Mouse (Mus musculus): ENCODE measurements around the gene Igsf23. TPM values are rescaled to one million over a fixed set of nuclear protein-coding genes. Genes with fewer than 3 reads are reported as not detected.

Gene Igsf23
- polyA plus RNA-seq, 1 experiment from 2014 or later, result 0.48 TPM

Other genes starting within 250 kb of the Igsf23 start
- 154 and 163 TPM in 2 replicates for gene Tomm40, start 235.3 kb downstream of the Igsf23 start, polyA plus RNA-seq (2014; fragmentation: Nextera tagmentation; extraction: Ambion mirVana)
- 59.3 and 63.2 TPM in 2 replicates for gene Nectin2, start 200.3 kb downstream of the Igsf23 start, polyA plus RNA-seq (2014; fragmentation: Nextera tagmentation; extraction: Ambion mirVana)
- gene Bcam, start 179.7 kb downstream of the Igsf23 start, polyA plus RNA-seq (2014; fragmentation: Nextera tagmentation; extraction: Ambion mirVana), result 43.0 and 44.1 TPM in 2 replicates
- gene Cblc, start 153.9 kb downstream of the Igsf23 start, polyA plus RNA-seq (2014; fragmentation: Nextera tagmentation; extraction: Ambion mirVana), result 0.75 and 1.3 TPM in 2 replicates
- gene Bcl3, start 128.0 kb downstream of the Igsf23 start, polyA plus RNA-seq (2014; fragmentation: Nextera tagmentation; extraction: Ambion mirVana), result 0.71 and 1.2 TPM in 2 replicates
- gene Gm19345, start 98.8 kb downstream of the Igsf23 start, polyA plus RNA-seq (2014; fragmentation: Nextera tagmentation; extraction: Ambion mirVana), result not detected in 2 replicates
- not detected in 2 replicates for gene Ceacam16, start 89.5 kb downstream of the Igsf23 start, polyA plus RNA-seq (2014; fragmentation: Nextera tagmentation; extraction: Ambion mirVana)
- gene Ceacam19, start 62.8 kb downstream of the Igsf23 start, polyA plus RNA-seq (2014; fragmentation: Nextera tagmentation; extraction: Ambion mirVana), result not detected in 2 replicates
- 3.9 and 4.7 TPM in 2 replicates for gene Pvr, start 29.6 kb downstream of the Igsf23 start, polyA plus RNA-seq (2014; fragmentation: Nextera tagmentation; extraction: Ambion mirVana)
- gene Ceacam20, start 14.7 kb upstream of the Igsf23 start, polyA plus RNA-seq (2014; fragmentation: Nextera tagmentation; extraction: Ambion mirVana), result not detected in 2 replicates
- gene Nlrp9b, start 40.7 kb upstream of the Igsf23 start, polyA plus RNA-seq (2014; fragmentation: Nextera tagmentation; extraction: Ambion mirVana), result 0.08 TPM in 1 of 2 replicates, not detected in the other
- not detected in 2 replicates for gene Vmn1r91, start 148.9 kb upstream of the Igsf23 start, polyA plus RNA-seq (2014; fragmentation: Nextera tagmentation; extraction: Ambion mirVana)
- not detected in 2 replicates for gene Gm16442, start 171.8 kb upstream of the Igsf23 start, polyA plus RNA-seq (2014; fragmentation: Nextera tagmentation; extraction: Ambion mirVana)
- gene Vmn1r93, start 188.3 kb upstream of the Igsf23 start, polyA plus RNA-seq (2014; fragmentation: Nextera tagmentation; extraction: Ambion mirVana), result not detected in 2 replicates
- gene Vmn1r94, start 217.6 kb upstream of the Igsf23 start, polyA plus RNA-seq (2014; fragmentation: Nextera tagmentation; extraction: Ambion mirVana), result not detected in 2 replicates
- not detected in 2 replicates for gene Vmn1r95, start 243.0 kb upstream of the Igsf23 start, polyA plus RNA-seq (2014; fragmentation: Nextera tagmentation; extraction: Ambion mirVana)

Measured in limb, embryonic 11.5 days (tissue).